Mouse (Mus musculus): ENCODE measurements around the gene Bap1.

GRCm38 (mm10) chr14:31215157-31216002 is 35.9 kb upstream of the Bap1 start:
- TF ChIP-seq EP300 (IDR thresholded peaks at IDR 0.05): no peak
- TF ChIP-seq CTCF (IDR thresholded peaks at IDR 0.05): peak; percentile 97
